Mouse (Mus musculus): Measurements from ENCODE around the gene Fhl2.

The Fhl2 gene

DNA sequence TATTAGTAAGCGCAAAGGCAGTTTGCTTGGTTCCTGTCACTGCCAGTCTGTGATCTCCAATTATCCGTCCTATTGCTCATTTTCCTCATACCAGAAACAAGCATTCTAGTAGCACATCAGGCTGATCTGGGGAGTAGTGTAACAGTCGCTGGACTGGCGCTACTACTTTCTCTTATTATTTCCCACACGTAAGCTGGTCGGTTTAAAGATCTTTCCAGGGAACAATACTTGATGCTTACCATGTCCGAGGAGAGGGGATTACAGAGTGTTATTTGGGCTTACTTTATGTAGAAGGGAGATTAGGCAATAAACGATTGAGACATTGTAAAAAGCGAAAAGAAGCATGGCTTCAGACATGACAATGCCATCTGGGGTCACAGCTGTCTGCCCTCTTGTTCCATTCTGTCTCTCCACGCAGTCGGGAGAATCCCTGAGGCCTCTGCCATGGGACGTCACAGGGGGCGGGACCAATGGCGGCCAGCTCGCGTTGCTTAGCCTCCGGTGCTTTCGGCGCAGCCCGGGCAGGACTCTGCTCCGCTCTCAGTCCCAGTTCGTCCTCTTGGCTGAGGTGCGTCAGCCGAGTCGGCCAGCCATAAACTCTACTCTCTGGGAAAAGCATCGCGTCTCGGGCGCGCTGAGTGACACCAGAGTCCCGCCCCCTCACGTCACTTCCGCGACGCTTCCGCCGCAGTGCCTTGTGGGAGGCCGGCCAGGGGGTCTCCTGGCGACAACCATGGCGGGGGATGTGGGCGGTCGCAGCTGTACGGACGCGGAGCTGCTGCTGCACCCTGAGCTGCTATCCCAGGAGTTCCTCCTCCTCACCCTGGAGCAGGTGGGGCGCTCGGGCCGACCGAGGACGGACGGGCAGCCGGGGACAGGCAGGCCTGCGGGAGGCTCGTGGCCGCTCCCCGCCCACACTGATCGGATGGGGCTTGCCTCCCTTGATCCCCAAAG is 98.5 kb downstream of the Fhl2 start, which contains the start of the genes Tgfbrap1 and AI597479:
Gene Tgfbrap1 (minus strand): TSS at position 607 of the 954 bp plus-strand sequence.
Gene AI597479 (plus strand): TSS at position 680 of the 954 bp plus-strand sequence.
- peak; percentile 96 for DNase-seq

GRCm38 (mm10) chr1:43094206-43094605 is 102.6 kb downstream of the Fhl2 start:
- DNase-seq, result no peak

GRCm38 (mm10) chr1:43092056-43093015 is 104.4 kb downstream of the Fhl2 start:
- peak; percentile 78 for DNase-seq

DNA sequence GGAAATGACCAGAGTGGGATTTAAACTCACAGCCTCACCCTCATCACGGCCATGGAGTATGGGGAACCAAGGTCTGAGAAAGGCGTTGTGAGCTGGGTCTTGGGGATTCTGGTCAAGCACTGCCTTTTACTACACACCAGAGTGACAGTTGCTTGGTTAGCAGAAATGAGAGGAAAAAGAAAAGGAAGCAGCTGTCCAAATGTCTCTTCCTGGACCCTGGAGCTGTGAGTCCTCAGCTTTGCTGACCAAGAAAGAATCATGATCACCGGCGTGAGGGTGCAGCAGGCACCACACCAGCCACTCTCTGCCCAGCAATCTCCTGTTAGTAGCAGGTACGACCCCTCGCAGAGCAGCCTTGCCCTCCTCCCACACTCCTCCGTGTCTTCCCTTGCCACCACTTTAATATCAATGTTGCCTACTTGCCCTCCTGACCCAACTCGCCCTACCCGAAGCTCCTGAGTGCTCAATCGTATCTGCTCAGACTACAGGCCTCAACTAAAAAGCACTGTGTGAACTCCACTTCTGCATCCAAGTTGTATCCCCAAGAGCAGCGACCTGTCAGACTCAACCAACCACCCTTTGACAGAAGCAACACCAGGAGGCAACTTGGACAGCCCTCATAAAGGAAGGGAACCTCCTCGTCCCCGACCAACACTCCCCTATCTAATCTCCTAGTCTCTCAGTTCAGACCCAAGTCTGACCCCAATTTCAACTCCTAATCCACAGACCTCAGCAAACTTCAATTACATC is 105.3 kb downstream of the Fhl2 start:
- no peak for DNase-seq

DNA sequence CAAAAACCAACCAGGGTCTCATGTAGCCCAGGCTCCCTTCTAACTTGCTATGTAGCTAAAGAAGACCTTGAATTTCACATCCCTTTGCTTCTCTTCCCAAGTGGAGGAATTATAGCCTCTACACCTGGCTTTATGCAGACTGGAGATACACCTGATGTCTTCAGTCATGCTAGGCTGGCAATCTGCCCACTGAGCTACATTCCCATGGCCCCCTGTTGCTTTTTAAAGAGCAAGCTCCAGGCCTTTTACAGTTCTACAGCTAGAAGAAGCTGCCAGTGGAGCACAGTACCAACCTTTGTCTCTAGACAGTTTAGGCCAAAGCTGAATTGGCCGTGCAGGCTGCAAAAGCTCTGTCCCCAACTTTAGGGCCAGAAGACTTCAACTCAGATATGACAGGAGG is 106.4 kb downstream of the Fhl2 start:
- DNase-seq, result peak; percentile 20

GRCm38 (mm10) chr1:43082946-43083345 is 113.8 kb downstream of the Fhl2 start:
- no peak for DNase-seq

GRCm38 (mm10) chr1:43078124-43078523 is 118.7 kb downstream of the Fhl2 start:
- no peak for DNase-seq

DNA sequence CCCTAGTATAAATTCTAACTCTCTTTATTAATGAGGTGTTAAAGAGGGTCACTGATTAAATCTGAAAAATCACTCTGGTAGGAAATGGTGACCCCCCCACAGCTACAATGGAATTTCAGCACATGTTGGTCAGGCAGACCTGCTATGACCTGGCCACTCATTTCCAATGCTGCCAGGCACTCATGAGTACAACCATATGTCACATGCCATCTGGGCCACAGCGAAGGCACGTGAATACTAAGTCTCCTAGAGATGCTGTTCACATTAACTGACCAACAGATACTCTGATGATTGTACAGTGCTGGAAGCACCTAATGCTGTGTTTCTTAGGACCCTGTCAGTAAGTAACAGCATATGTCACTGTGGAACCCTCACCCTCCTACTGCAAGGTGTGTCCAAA is 122.0 kb downstream of the Fhl2 start:
- DNase-seq, result no peak

All from kidney, postnatal 10 days (tissue).